Mouse (Mus musculus) forebrain, embryonic 13.5 days (tissue): ENCODE data around the gene Gm5624. TPM values are rescaled to one million over a fixed set of nuclear protein-coding genes. Genes with fewer than 3 reads are reported as not detected.
"Not testable (repeated sequence)": the region's sequence is repeated elsewhere in the genome, so short reads cannot be mapped to it uniquely, and the experiment has no call there.

Experiments
- ATAC-seq: fragments of 200-750 bp; cut with Nextera tagmentation; 2 replicates; pipeline ENCODE4 v1.8.0; 2017
- H3K27ac ChIP-seq: fragments of 300-500 bp; sonication (generic); 2 replicates; pipeline ENCODE4 v1.5.1; 2015; ENCODE audit warnings: inconsistent platforms, mild to moderate bottlenecking, moderate library complexity
- H3K27me3 ChIP-seq: fragments of 300-500 bp; sonication (generic); 2 replicates; pipeline ENCODE4 v1.6.1; 2015; ENCODE audit warnings: mild to moderate bottlenecking, inconsistent platforms
- H3K36me3 ChIP-seq: fragments of 300-500 bp; sonication (generic); 2 replicates; pipeline ENCODE4 v1.6.1; 2015; ENCODE audit warnings: mild to moderate bottlenecking, inconsistent platforms; ENCODE audit not compliant: poor library complexity, severe bottlenecking
- H3K4me1 ChIP-seq: fragments of 300-500 bp; sonication (generic); 2 replicates; pipeline ENCODE4 v1.6.1; 2015; ENCODE audit warnings: inconsistent platforms
- H3K4me2 ChIP-seq: fragments of 300-500 bp; sonication (generic); 2 replicates; pipeline ENCODE4 v1.6.1; 2015; ENCODE audit warnings: inconsistent platforms, mild to moderate bottlenecking, moderate library complexity
- H3K4me3 ChIP-seq: fragments of 300-500 bp; sonication (generic); 2 replicates; pipeline ENCODE4 v1.5.1; 2015; ENCODE audit warnings: mild to moderate bottlenecking, inconsistent platforms
- H3K9ac ChIP-seq: fragments of 300-500 bp; sonication (generic); 2 replicates; pipeline ENCODE4 v1.6.1; 2015; ENCODE audit warnings: mild to moderate bottlenecking, inconsistent platforms
- H3K9me3 ChIP-seq: fragments of 300-500 bp; sonication (generic); replicated peaks from 2 replicates; pipeline ENCODE4 v1.6.1; 2016; ENCODE audit warnings: inconsistent platforms
- WGBS: fragments of 180-500 bp; shearing (Covaris S2); methylation state at CpG from one replicate; pipeline ENCODE4 v1.1.7; 2015; 5-methylcytosine and 5-hydroxymethylcytosine counted together
- polyA plus RNA-seq: library from polyadenylated mRNA; unstranded; fragments of >200 nt; fragmentation: Nextera tagmentation; extraction: Ambion mirVana; gene quantifications from 2 replicates; pipeline ENCODE4 v1.2.1, GENCODE M21; 2015

The Gm5624 gene
- not detected in 2 replicates for polyA plus RNA-seq

GRCm38 (mm10) chr14:44627737-44628136, at the start of gene Gm5624:
Gm5624 (minus strand) TSS chr14:44627938.
- not testable (repeated sequence) for H3K27me3 ChIP-seq, H3K36me3 ChIP-seq, H3K27ac ChIP-seq, H3K9ac ChIP-seq, H3K9me3 ChIP-seq, ATAC-seq, H3K4me2 ChIP-seq, H3K4me3 ChIP-seq, H3K4me1 ChIP-seq
- WGBS, result 79% methylated on average over 4 of the region's 4 CpGs

- not testable (repeated sequence) for H3K4me3 ChIP-seq, H3K27ac ChIP-seq, H3K4me1 ChIP-seq, H3K4me2 ChIP-seq, H3K9ac ChIP-seq, H3K36me3 ChIP-seq, ATAC-seq, H3K9me3 ChIP-seq, H3K27me3 ChIP-seq
- 84% methylated on average over 2 of the region's 2 CpGs for WGBS
These were observed 36.0 kb downstream of the Gm5624 start for GRCm38 (mm10) chr14:44591765-44592164.

GRCm38 (mm10) chr14:44582853-44583252, 44.9 kb downstream of the Gm5624 start, which contains the start of gene Gm8247:
Gm8247 (plus strand) TSS chr14:44583153.
- WGBS, result 89% methylated on average over 4 of the region's 4 CpGs
- H3K36me3 ChIP-seq, H3K27ac ChIP-seq, H3K4me1 ChIP-seq, H3K9me3 ChIP-seq, H3K4me2 ChIP-seq, H3K27me3 ChIP-seq, H3K9ac ChIP-seq, H3K4me3 ChIP-seq, ATAC-seq: not testable (repeated sequence)

DNA sequence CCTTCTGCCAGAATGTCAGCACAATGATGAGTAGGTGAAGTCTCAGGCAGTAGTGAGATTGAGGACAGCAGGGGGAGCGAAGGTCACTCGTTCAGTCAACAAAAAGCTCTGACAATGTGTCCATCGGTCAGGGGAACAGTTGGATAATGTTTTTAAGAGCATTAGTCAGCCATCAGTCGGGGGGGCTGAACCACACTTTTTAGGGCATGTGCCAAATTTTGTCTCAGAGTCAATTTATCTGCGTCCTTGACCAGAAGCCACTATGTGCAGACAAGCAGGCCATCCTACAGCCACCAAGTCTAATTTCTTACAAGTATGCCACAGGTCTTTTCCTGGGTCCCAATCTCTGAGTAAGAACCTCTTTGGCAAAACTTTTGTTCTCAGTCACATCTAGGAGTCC, 79.8 kb downstream of the Gm5624 start:
- H3K9ac ChIP-seq, result not testable (repeated sequence)
- 88% methylated on average over 5 of the region's 5 CpGs for WGBS

DNA sequence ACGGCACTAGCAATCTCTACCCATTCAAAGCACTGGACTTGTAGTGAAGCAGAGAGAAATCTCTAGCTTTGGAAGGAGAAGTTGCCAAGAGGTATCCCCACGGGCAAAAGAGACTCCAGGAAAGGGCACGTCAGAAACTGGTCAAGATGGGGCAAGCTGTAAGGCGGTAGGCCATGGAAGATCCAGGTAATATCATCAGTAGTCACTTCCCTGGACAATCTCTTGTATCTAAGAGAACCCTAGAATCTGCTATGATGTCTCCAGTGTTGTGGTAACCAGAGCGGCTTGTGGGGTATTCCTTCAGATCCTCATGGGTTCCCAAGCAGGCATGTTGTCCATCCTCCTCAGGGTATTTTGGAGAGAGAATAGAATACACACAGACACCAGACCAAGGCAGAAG, 109.8 kb downstream of the Gm5624 start, which contains the start of gene Gm17093:
Gm17093 (plus strand) TSS at position 301 of the 400 bp plus-strand sequence.
- H3K27ac ChIP-seq, H3K4me1 ChIP-seq, H3K9me3 ChIP-seq, H3K36me3 ChIP-seq, H3K9ac ChIP-seq, H3K27me3 ChIP-seq, H3K4me3 ChIP-seq, ATAC-seq, H3K4me2 ChIP-seq: not testable (repeated sequence)
- WGBS, result 89% methylated on average over 5 of the region's 5 CpGs

More for the DNA sequence above, 79.8 kb downstream of the Gm5624 start:
- H3K9me3 ChIP-seq, ATAC-seq, H3K27ac ChIP-seq, H3K4me1 ChIP-seq, H3K4me3 ChIP-seq, H3K27me3 ChIP-seq, H3K4me2 ChIP-seq, H3K36me3 ChIP-seq: not testable (repeated sequence)

Other genes starting within 250 kb of the Gm5624 start
- not detected in 2 replicates for gene Gm3371, start 217.2 kb downstream of the Gm5624 start, polyA plus RNA-seq
- gene Gm8232, start 194.3 kb downstream of the Gm5624 start, polyA plus RNA-seq, result not detected in 2 replicates
- gene BC061237, start 135.5 kb downstream of the Gm5624 start, polyA plus RNA-seq, result not detected in 2 replicates
- gene Gm17093, start 109.7 kb downstream of the Gm5624 start, polyA plus RNA-seq, result not detected in 2 replicates
- gene Gm8247, start 44.8 kb downstream of the Gm5624 start, polyA plus RNA-seq, result not detected in 2 replicates
- not detected in 2 replicates for gene Gm8257, start 78.5 kb upstream of the Gm5624 start, polyA plus RNA-seq
- gene Gm8267, start 122.4 kb upstream of the Gm5624 start, polyA plus RNA-seq, result not detected in 2 replicates
- gene Ptgdr, start 231.4 kb upstream of the Gm5624 start, polyA plus RNA-seq, result 0.06 and 0.08 TPM in 2 replicates